Mouse (Mus musculus) heart, adult 8-10 months (tissue): ENCODE results near the gene Gm11756. TPM values are rescaled to one million over a fixed set of nuclear protein-coding genes. Genes with fewer than 3 reads are reported as not detected.
"Not testable (repeated sequence)": the region's sequence is repeated elsewhere in the genome, so short reads cannot be mapped to it uniquely, and the experiment has no call there.

ENCODE experiments used
- DNase-seq: peaks from one replicate; pipeline ENCODE4 v3.0.0; 2022; ENCODE audit warnings: low spot score
- total RNA-seq, 4 experiments: library from RNA; stranded (reverse); gene quantifications; 2 replicates each; pipeline ENCODE4 v1.2.4; 2022

Gm11756 gene
- 1 to 10 TPM; 6.0 to 9.2 (median 7.9) TPM for total RNA-seq

- not testable (repeated sequence) for DNase-seq
Observed at GRCm38 (mm10) chr4:73920660-73921059, at the start of gene Gm11756. Gm11756 (minus strand) TSS chr4:73920760.

DNA sequence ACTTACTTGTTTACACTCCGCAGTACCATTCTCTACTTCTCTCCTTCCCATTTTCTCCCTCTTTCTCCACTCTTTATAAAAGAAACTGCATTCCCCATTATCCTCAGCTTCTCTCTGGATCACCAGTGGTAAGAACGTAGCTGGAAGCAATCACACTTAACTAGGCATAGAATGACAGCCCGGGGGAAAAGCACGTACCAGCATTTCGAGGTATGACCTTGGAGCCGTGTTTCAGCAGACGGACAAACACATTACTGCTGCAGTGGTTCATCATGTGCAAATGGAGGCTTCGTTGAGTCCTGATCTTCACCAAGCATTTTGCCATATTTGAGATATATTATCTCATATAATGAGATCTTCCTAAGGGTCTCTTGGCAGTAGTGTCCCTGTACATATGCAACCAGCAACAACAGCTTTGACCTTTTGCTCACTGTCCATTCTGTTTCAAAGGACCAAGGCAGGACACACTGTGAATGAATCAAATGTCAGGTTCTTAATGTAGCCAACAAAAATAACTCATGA is 29.9 kb upstream of the Gm11756 start, which contains the start of gene 2310002L09Rik:
Gene 2310002L09Rik, minus strand, starts transcription at position 472 of the 522 bp plus-strand sequence.
- peak; percentile 7 for DNase-seq

DNA sequence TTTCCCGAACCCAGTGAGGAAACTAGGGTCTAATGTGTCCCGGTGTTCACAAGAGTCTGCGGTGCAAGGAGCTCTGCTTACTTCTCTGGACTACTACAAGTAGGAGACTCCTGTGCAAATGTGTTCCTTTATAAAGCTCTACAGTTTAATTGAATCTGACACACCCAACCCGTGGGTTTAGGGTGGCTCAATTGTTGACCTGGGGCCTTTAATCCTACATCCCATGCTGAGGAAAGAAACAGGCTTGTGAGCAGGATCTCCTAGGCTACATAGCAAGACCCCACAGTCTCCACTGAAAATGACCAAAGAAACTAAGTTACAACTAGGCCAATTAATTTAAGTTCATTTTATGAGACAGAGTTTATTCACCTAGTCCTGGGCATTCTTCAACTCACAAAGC is 14.7 kb downstream of the Gm11756 start, which contains the start of gene Gm13871:
Gene Gm13871, minus strand, starts transcription at position 101 of the 400 bp plus-strand sequence.
- not testable (repeated sequence) for DNase-seq

DNA sequence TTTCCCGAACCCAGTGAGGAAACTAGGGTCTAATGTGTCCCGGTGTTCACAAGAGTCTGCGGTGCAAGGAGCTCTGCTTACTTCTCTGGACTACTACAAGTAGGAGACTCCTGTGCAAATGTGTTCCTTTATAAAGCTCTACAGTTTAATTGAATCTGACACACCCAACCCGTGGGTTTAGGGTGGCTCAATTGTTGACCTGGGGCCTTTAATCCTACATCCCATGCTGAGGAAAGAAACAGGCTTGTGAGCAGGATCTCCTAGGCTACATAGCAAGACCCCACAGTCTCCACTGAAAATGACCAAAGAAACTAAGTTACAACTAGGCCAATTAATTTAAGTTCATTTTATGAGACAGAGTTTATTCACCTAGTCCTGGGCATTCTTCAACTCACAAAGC is 29.5 kb downstream of the Gm11756 start, which contains the start of gene Gm11757:
Gene Gm11757, minus strand, starts transcription at position 101 of the 400 bp plus-strand sequence.
- not testable (repeated sequence) for DNase-seq

DNA sequence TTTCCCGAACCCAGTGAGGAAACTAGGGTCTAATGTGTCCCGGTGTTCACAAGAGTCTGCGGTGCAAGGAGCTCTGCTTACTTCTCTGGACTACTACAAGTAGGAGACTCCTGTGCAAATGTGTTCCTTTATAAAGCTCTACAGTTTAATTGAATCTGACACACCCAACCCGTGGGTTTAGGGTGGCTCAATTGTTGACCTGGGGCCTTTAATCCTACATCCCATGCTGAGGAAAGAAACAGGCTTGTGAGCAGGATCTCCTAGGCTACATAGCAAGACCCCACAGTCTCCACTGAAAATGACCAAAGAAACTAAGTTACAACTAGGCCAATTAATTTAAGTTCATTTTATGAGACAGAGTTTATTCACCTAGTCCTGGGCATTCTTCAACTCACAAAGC is 44.4 kb downstream of the Gm11756 start, which contains the start of gene Gm11758:
Gene Gm11758, minus strand, starts transcription at position 101 of the 400 bp plus-strand sequence.
- not testable (repeated sequence) for DNase-seq

Other genes starting within 250 kb of the Gm11756 start
- not detected for gene Gm428, start 237.2 kb downstream of the Gm11756 start, total RNA-seq
- 1 to 10 TPM in 1 of 4 experiments, under 1 TPM in 3; 0.69 to 1.1 (median 0.76) TPM for gene Rasef, start 129.8 kb downstream of the Gm11756 start, total RNA-seq
- gene Gm11758, start 44.5 kb downstream of the Gm11756 start, total RNA-seq = not detected
- gene Gm11757, start 29.6 kb downstream of the Gm11756 start, total RNA-seq = not detected
- not detected for gene Gm13871, start 14.8 kb downstream of the Gm11756 start, total RNA-seq
- gene 2310002L09Rik, start 30.1 kb upstream of the Gm11756 start, total RNA-seq = 10 to 100 TPM; 57.6 to 79.9 (median 70.9) TPM
- under 1 TPM in 3 of 4 experiments, not detected in 1; 0.06 to 0.16 (median 0.13) TPM for gene Frmd3, start 92.7 kb upstream of the Gm11756 start, total RNA-seq